Mouse (Mus musculus) layer of hippocampus, adult 9-10 months (tissue): ENCODE results near the gene Syna.

Source experiments
- DNase-seq: peaks from one replicate; pipeline ENCODE4 v3.0.0; 2022; ENCODE audit warnings: low spot score

Gene Syna

DNA sequence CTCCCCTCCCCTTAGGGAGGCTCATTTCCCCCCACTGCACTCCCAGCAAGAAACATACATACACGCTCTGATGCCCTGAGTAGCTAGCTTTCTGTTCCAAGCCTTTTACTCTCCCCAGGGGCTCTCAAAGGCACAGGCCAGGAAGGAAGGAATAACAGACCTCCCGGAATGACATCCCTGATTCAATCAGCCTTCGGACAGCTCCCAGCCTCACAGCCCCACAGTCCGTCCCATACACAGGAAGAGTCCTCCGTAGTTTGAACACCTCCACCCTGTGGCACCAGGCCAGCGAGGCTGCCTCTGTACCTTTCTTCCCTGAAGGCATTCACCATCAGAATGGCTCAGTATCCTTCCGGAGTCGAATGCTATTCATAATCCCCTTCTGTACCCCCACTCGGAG lies 31.5 kb downstream of the Syna start:
- no peak for DNase-seq

DNA sequence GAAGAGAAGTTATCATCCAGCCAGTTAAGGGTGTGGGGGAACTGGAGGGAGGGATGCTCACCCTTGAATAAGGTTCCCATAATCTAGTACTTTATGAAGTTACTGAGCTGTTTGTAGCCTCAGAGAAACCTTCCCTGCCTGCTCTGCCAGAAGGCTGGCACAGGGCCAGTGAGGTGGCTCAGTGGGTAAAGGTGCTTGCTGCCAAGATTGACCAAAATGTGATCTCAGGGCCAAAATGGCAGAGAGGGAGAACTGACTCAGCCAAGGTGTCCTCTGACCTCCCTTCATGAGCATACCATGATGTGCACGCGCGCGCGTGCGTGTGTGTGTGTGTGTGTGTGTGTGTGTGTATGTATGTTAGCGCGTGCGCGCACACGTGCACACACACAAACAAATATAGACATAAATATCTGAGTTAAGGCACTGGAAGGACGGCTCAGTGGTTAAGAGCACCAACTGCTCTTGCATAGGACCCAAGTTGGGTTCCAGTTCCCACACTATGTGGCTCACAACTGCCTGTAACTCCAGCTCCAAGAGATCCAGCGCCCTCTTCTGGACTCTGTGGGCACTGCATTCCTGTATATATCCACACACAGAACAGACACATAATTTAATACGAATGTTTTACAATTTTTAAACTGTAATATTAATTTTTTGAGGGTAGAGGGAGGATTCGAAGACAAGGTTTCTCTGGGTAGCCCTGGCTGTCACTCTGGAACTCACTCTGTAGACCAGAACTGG lies 33.8 kb downstream of the Syna start:
- no peak for DNase-seq

- DNase-seq: no peak
Measured at GRCm38 (mm10) chr5:134523728-134524127, 36.2 kb downstream of the Syna start.

DNA sequence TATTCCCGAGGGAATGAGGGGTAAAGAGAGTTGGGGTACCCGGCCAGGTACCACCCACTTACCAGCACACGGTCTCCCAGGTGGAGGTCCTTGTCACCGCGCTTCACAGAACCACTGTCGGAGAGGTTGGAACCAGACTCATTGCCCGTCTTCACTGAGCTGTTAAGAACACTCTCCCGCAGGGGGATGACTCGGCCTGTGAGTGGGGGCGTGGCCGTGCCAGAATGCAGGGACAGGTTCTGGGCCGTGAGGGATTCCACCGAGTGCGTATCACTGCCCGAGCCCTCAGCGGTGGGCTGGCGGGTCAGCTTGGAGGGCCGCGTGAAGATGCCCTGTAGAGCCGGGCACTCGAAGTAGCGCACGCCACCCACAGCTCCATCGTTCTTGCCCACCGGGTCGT lies 37.4 kb downstream of the Syna start:
- no peak for DNase-seq

- DNase-seq: no peak
Measured at GRCm38 (mm10) chr5:134521806-134522205, 38.2 kb downstream of the Syna start.

DNA sequence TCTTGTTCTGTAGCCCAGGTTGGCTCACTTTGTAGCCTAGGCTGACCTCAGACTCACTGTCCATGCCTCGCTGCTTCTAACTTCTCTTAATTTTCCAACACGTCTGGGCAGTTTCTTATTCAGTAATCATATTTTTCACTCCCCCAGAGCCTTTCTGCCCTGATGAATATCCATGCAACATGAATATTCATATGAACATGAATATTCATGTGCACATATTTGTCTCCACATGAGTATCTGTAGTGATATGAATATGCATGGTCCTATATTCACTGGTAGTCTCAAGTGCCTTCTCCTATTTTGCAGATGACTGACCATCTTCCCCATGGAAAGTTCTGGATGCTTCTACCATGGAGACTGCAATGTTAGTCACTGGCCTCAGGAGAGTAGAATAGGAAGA lies 38.8 kb downstream of the Syna start:
- no peak for DNase-seq

- no peak for DNase-seq
Measured at GRCm38 (mm10) chr5:134520120-134520519, 39.9 kb downstream of the Syna start.

- no peak for DNase-seq
Measured at GRCm38 (mm10) chr5:134519471-134519870, 40.5 kb downstream of the Syna start.

- no peak for DNase-seq
Measured at GRCm38 (mm10) chr5:134512086-134512485, 47.9 kb downstream of the Syna start.

DNA sequence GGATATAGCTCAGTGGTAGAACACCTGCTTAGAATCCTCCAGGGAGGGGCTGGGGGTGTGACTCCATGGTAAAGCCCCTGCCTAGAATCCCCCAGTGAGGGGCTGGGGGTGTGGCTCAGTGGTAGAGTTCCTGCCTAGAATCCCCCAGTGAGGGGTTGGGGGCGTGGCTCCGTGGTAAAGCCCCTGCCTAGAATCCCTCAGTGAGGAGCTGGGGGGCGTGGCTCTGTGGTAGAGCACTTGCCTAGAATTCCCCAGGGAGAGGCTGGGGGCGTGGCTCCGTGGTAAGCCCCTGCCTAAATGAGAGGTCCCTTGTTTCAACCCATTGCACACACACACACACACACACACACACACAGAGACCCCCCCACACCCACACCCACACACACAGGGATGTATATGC lies 49.7 kb downstream of the Syna start:
- DNase-seq: no peak

- no peak for DNase-seq
Measured at GRCm38 (mm10) chr5:134508965-134509364, 51.0 kb downstream of the Syna start.
